Mouse (Mus musculus) liver, postnatal 0 days (tissue): ENCODE measurements around the gene Gm28635.

ENCODE experiments used
- CTCF ChIP-seq: sonication (generic); IDR thresholded peaks from 2 replicates; pipeline ENCODE4 v1.5.1; 2016; ENCODE audit warnings: antibody characterized with exemption, low read depth
- EP300 ChIP-seq: IDR thresholded peaks from 2 replicates; pipeline ENCODE4 v1.6.1; 2016; ENCODE audit warnings: antibody characterized with exemption, low read depth, mild to moderate bottlenecking

- TF ChIP-seq CTCF, result no peak
- no peak for TF ChIP-seq EP300
Measured at GRCm38 (mm10) chr2:84607842-84608241, 70.0 kb downstream of the Gm28635 start.
